Mouse (Mus musculus): ENCODE data around the gene Vmn2r115.
"Not testable (repeated sequence)": the region's sequence is repeated elsewhere in the genome, so short reads cannot be mapped to it uniquely, and the experiment has no call there.

The Vmn2r115 gene

GRCm38 (mm10) chr17:23343441-23343840 is at the start of gene Vmn2r115:
Gene Vmn2r115 (plus strand): TSS chr17:23343741.
- DNase-seq: not testable (repeated sequence)

- not testable (repeated sequence) for DNase-seq
These were observed 31.1 kb upstream of the Vmn2r115 start, which contains the start of gene Vmn2r114 for GRCm38 (mm10) chr17:23312437-23312836. Gene Vmn2r114 (minus strand): TSS chr17:23312537.

GRCm38 (mm10) chr17:23330657-23331056 is 12.9 kb upstream of the Vmn2r115 start:
- DNase-seq: no peak

- no peak for DNase-seq
These were observed 8.1 kb downstream of the Vmn2r115 start for GRCm38 (mm10) chr17:23351644-23352043.

- not testable (repeated sequence) for DNase-seq
These were observed 40.8 kb downstream of the Vmn2r115 start, which contains the start of gene Vmn2r116 for GRCm38 (mm10) chr17:23384304-23384703. Gene Vmn2r116 (plus strand): TSS chr17:23384604.

All from thymus, postnatal 14 days (tissue).